Mouse (Mus musculus) liver, embryonic 11.5 days (tissue): ENCODE data around the gene Cpa5. TPM values are rescaled to one million over a fixed set of nuclear protein-coding genes. Genes with fewer than 3 reads are reported as not detected.

Source experiments
- ATAC-seq: fragments of 200-750 bp; cut with Nextera tagmentation; replicated peaks from 2 replicates; pipeline ENCODE4 v1.8.0; 2017; ENCODE audit warnings: moderate number of reproducible peaks, mild to moderate bottlenecking, moderate TSS enrichment, moderate library complexity; ENCODE audit not compliant: low FRiP score
- DNase-seq: peaks from one replicate; pipeline ENCODE4 v3.0.0-alpha.2; 2017; ENCODE audit warnings: low spot score
- H3K27ac ChIP-seq: fragments of 300-500 bp; sonication (generic); 2 replicates; pipeline ENCODE4 v1.5.1; 2014; ENCODE audit warnings: mild to moderate bottlenecking, low read depth, low read length, control low read depth
- H3K27me3 ChIP-seq: fragments of 300-500 bp; sonication (generic); replicated peaks from 2 replicates; pipeline ENCODE4 v1.6.1; 2014; ENCODE audit warnings: low read length, mixed read lengths; ENCODE audit not compliant: control insufficient read depth, insufficient read depth
- H3K36me3 ChIP-seq: fragments of 300-500 bp; sonication (generic); 2 replicates; pipeline ENCODE4 v1.6.1; 2014; ENCODE audit warnings: mild to moderate bottlenecking, low read length, moderate library complexity, mixed read lengths; ENCODE audit not compliant: control insufficient read depth, insufficient read depth
- H3K4me1 ChIP-seq: fragments of 300-500 bp; sonication (generic); replicated peaks from 2 replicates; pipeline ENCODE4 v1.6.1; 2014; ENCODE audit warnings: low read length, mixed read lengths; ENCODE audit not compliant: control insufficient read depth, insufficient read depth
- H3K4me2 ChIP-seq: fragments of 300-500 bp; sonication (generic); 2 replicates; pipeline ENCODE4 v1.6.1; 2014; ENCODE audit warnings: mild to moderate bottlenecking, control low read depth, moderate library complexity
- H3K4me3 ChIP-seq: fragments of 300-500 bp; sonication (generic); 2 replicates; pipeline ENCODE4 v1.5.1; 2014; ENCODE audit warnings: low read depth, low read length, control low read depth
- H3K9ac ChIP-seq: fragments of 300-500 bp; sonication (generic); 2 replicates; pipeline ENCODE4 v1.6.1; 2014; ENCODE audit warnings: low read depth, low read length, control low read depth
- H3K9me3 ChIP-seq: fragments of 300-500 bp; sonication (generic); 2 replicates; pipeline ENCODE4 v1.6.1; 2016; ENCODE audit warnings: low read length, inconsistent platforms, mixed read lengths; ENCODE audit not compliant: control insufficient read depth
- WGBS: fragments of 180-500 bp; shearing (Covaris S2); extraction: QIAGEN DNeasy Blood & Tissue Kit; methylation state at CpG from one replicate; pipeline ENCODE4 v1.1.7; 2014; 5-methylcytosine and 5-hydroxymethylcytosine counted together
- polyA plus RNA-seq: library from polyadenylated mRNA; unstranded; fragments of >200 nt; fragmentation: Nextera tagmentation; extraction: Ambion mirVana; gene quantifications from 2 replicates; pipeline ENCODE4 v1.2.1, GENCODE M21; 2014

Gene Cpa5
- polyA plus RNA-seq, 1 experiment from 2014 or later: not detected

- Histone ChIP-seq H3K36me3 (no peaks in the 10 kb centered on the region), H3K27ac (no peak overlapping the region), H3K27me3 (no peaks in the 10 kb centered on the region), H3K9me3 (no peaks in the 10 kb centered on the region), H3K4me1 (no peaks in the 10 kb centered on the region; the same call in 1 of the 2 replicates), H3K4me2 (no peak overlapping the region), H3K4me3 (no peak overlapping the region), H3K9ac (no peak overlapping the region)
- DNase-seq (no peak), ATAC-seq (no peak)
- 91% methylated on average over 1 of the region's 1 CpGs for WGBS
These were observed 35.9 kb upstream of the Cpa5 start for GRCm38 (mm10) chr6:30574945-30575344.

DNA sequence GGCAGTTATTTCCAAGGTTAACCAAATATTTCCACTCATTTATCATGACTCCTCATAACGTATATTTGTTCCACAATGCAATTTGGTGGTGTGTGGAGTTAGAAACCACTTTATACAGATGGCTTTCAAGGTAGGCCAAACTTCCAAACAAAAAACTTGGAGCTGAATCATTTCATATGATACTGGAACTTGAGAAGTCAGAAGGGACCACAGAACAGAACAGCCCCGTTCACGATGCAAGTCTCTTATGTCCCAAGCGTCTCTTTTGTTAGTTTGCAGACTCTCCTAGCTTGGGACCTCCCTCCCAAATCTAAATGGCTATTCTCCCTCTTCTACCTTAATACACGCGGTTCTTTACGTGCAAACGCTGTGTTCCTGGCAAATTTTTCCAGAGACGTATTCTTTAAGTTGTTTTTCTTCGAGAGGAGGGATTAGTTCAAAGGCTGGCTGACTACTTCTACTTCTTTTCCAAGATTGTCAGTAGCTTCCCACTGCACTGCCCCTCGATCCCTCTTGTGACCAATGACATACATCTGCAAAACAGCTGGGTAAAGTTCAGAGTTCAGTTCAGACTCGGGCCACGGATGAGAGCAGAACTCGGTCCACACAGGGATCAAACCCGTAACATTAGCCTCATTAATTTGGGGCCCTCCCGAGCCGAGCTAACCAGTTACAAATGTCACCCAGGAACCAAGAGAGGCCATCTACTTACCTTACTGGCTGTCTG lies 34.2 kb upstream of the Cpa5 start:
- DNase-seq: no peak
- WGBS: 74% methylated on average over 17 of the region's 17 CpGs
- Histone ChIP-seq H3K4me3 (no peak overlapping the region), H3K4me1 (no peaks in the 10 kb centered on the region; the same call in 1 of the 2 replicates), H3K27me3 (no peaks in the 10 kb centered on the region), H3K36me3 (no peaks in the 10 kb centered on the region), H3K9me3 (no peaks in the 10 kb centered on the region), H3K9ac (no peak overlapping the region), H3K27ac (no peak overlapping the region), H3K4me2 (no peak overlapping the region)
- no peak for ATAC-seq

DNA sequence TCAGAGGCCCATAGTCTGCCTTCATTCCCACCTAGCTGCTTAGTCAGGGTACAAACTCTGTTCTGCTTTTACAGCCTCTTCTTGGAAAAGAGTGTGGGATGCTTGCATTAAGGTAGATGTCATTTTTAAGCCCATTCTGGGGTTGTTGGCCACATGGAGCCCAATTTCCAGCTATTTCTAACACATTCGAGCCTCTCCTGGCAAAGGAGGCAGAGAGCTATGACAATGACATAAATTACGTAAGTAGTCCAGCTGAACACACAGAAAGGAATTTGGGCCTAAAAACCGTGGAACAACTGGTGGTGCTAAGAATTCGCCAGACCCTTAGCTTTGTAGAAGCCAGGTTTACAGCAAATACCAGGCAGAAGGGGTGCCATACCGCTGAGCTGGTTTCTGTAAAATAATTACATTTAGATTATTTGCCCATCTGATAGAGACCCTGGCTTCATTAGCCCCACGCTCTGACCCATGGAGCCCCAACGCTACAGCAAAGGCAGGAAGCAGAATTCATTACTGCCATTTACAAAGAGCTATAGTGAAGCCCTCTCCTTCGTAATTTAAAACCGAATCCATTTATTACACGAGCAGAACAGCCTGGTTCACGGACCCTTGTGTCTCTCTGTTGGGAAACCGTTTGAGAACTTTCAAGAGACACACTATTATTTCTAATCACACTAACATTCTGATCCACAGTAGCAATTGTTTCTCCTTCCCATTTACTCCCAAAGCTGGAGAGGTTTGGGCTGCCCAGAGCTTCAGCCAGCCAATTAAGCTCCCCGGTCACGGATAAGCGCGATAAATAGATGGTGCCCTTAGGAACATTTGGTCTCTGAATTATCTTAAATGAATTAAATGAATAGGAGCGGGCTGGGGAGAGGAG lies 30.6 kb upstream of the Cpa5 start:
- Histone ChIP-seq H3K36me3 (no peaks in the 10 kb centered on the region), H3K27ac (no peak overlapping the region; the same call in 1 of the 2 replicates)

GRCm38 (mm10) chr6:30580841-30581176 lies 30.0 kb upstream of the Cpa5 start:
- 62% methylated on average over 8 of the region's 8 CpGs for WGBS
- Histone ChIP-seq H3K9ac (no peak overlapping the region), H3K27me3 (no peaks in the 10 kb centered on the region), H3K9me3 (no peaks in the 10 kb centered on the region), H3K36me3 (no peaks in the 10 kb centered on the region), H3K4me2 (no peak overlapping the region), H3K4me1 (no peaks in the 10 kb centered on the region), H3K4me3 (no peak overlapping the region), H3K27ac (no peak overlapping the region; the same call in 1 of the 2 replicates)
- no peak for ATAC-seq
- no peak for DNase-seq

More for the DNA sequence above, 30.6 kb upstream of the Cpa5 start:
- ATAC-seq (no peak), DNase-seq (no peak)
- H3K4me1 ChIP-seq: no peaks in the 10 kb centered on the region
- no peaks in the 10 kb centered on the region for H3K9me3 ChIP-seq
- no peak overlapping the region for H3K4me2 ChIP-seq
- H3K27me3 ChIP-seq: no peaks in the 10 kb centered on the region
- no peak overlapping the region for H3K4me3 ChIP-seq
- H3K9ac ChIP-seq: no peak overlapping the region
- WGBS: 72% methylated on average over 17 of the region's 17 CpGs

DNA sequence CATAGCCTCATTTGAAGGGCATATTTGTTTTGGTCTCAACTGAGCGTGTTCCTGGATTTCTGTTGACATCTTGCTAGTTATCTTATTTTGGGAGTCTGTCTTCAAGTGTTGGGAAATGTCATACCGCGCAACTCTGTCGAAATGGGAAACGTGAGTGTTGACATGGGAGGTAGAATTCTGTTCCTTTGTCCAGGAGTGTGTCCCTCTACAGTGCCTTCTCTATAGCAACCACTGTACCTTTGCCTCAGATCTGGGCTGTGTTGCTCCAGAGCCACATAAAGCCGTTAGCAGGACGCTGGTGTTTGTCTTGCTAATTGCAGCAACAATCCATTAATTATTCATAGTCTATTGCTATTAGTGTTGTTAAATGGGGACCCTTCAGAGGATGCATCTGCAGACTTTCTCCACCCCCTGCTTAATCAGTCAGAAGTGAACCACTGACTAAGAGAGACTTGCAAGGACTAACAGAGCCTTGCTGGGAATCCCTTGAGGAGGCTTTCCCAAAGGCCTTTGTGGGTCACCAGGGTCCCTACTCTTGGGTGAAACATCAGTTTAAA lies 23.8 kb upstream of the Cpa5 start:
- Histone ChIP-seq H3K9me3 (no peaks in the 10 kb centered on the region), H3K4me1 (no peaks in the 10 kb centered on the region; the same call in 1 of the 2 replicates), H3K27me3 (no peaks in the 10 kb centered on the region), H3K27ac (no peak overlapping the region), H3K4me2 (no peak overlapping the region), H3K4me3 (no peak overlapping the region), H3K36me3 (no peaks in the 10 kb centered on the region), H3K9ac (no peak overlapping the region)
- no peak for DNase-seq
- no peak for ATAC-seq
- 79% methylated on average over 7 of the region's 7 CpGs for WGBS

DNA sequence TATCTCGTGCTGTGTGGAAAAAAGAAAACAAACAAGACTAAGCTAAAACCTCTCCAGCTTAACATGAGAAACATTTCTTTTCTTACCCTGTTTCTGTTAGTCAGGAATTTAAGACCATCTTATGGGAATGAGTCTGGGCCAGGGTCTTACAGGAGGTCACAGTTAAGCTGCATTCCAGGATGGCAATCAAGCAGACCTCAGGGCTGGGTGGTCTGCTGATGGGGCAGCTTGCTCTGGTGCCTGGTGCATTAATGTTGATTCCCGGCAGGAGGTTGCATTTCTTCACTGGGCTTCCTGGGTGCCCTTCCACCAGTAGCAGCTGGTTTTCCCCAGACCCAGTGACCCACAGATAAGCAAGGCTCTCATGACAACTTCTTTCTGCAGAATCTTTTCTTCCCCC lies 21.0 kb upstream of the Cpa5 start:
- Histone ChIP-seq H3K9ac (no peak overlapping the region), H3K4me3 (no peak overlapping the region), H3K36me3 (no peaks in the 10 kb centered on the region), H3K27me3 (no peaks in the 10 kb centered on the region), H3K4me1 (no peaks in the 10 kb centered on the region; the same call in 1 of the 2 replicates), H3K27ac (peak overlapping the region; percentile 32; the same call in 1 of the 2 replicates), H3K4me2 (no peak overlapping the region), H3K9me3 (no peaks in the 10 kb centered on the region)
- no peak for DNase-seq
- no peak for ATAC-seq
- WGBS: 34% methylated on average over 2 of the region's 2 CpGs

DNA sequence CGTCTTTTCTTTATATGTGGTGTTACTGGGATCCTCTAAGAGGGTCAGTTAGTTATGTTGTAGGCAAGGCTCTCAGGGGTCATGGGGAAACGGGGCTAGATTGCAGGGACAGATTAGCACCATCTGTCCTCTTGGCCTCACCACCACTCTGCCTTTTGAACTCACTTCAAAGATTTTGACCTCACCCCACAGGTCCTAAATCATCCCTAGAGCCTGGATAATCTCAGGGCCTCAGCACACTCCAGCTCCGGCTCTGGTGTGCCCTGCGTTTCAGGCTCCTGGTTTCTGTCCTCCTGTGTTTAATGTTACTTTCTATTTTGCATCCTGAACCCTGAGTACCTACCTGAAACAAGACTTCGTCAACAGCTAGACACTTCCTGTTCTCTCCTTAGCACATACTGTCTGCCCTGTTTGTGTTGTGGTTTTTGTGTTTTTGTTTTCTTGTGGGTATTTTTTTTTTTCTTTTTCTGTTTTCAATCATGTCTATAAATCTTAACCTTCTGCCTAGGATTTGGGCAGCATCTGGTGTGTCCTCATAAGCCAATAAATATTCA lies 18.9 kb upstream of the Cpa5 start:
- no peak overlapping the region for H3K27ac ChIP-seq
- H3K27me3 ChIP-seq: no peaks in the 10 kb centered on the region
- no peak overlapping the region for H3K4me2 ChIP-seq
- 54% methylated on average over 5 of the region's 5 CpGs for WGBS
- DNase-seq (no peak), ATAC-seq (no peak)
- H3K9me3 ChIP-seq: no peaks in the 10 kb centered on the region
- H3K4me1 ChIP-seq: no peaks in the 10 kb centered on the region; the same call in 1 of the 2 replicates
- no peaks in the 10 kb centered on the region for H3K36me3 ChIP-seq
- H3K9ac ChIP-seq: no peak overlapping the region
- H3K4me3 ChIP-seq: no peak overlapping the region

GRCm38 (mm10) chr6:30592417-30592974 lies 18.3 kb upstream of the Cpa5 start:
- Histone ChIP-seq H3K9ac (no peak overlapping the region), H3K27ac (no peak overlapping the region), H3K4me3 (no peak overlapping the region), H3K4me2 (no peak overlapping the region), H3K27me3 (no peaks in the 10 kb centered on the region), H3K4me1 (no peaks in the 10 kb centered on the region; the same call in 1 of the 2 replicates), H3K36me3 (no peaks in the 10 kb centered on the region), H3K9me3 (no peaks in the 10 kb centered on the region)
- no peak for ATAC-seq
- 71% methylated on average over 10 of the region's 10 CpGs for whole genome bisulfite sequencing
- DNase-seq: no peak
